Mouse (Mus musculus) G1E (cell line): ENCODE results near the gene Gm45808. TPM values are rescaled to one million over a fixed set of nuclear protein-coding genes. Genes with fewer than 3 reads are reported as not detected.
"Not testable (repeated sequence)": the region's sequence is repeated elsewhere in the genome, so short reads cannot be mapped to it uniquely, and the experiment has no call there.

Source experiments
- ATAC-seq: 2 replicates; pipeline ENCODE4 v1.8.0; 2016; ENCODE audit warnings: mild to moderate bottlenecking; ENCODE audit not compliant: insufficient number of reproducible peaks, poor library complexity, low FRiP score, severe bottlenecking; ENCODE audit errors: extremely low read depth
- DNase-seq: peaks from one replicate; pipeline ENCODE4 v3.0.0; 2012; ENCODE audit warnings: low spot score
- H3K27me3 ChIP-seq: 2 replicates; pipeline ENCODE4 v1.6.1; 2012; ENCODE audit warnings: mild to moderate bottlenecking, low read length, inconsistent platforms; ENCODE audit not compliant: insufficient read depth
- H3K36me3 ChIP-seq: replicated peaks from 2 replicates; pipeline ENCODE3; 2012; ENCODE audit warnings: mild to moderate bottlenecking, inconsistent platforms
- H3K4me1 ChIP-seq: 2 replicates; pipeline ENCODE4 v1.6.1; 2012; ENCODE audit warnings: low read depth, low read length, inconsistent platforms, mixed read lengths; ENCODE audit not compliant: insufficient read depth
- H3K4me3 ChIP-seq: 2 replicates; pipeline ENCODE4 v1.5.1; 2012; ENCODE audit warnings: low read depth, mild to moderate bottlenecking, inconsistent platforms, low read length, moderate library complexity, mixed read lengths
- H3K9me3 ChIP-seq: replicated peaks from 2 replicates; pipeline ENCODE4 v1.6.1; 2012; ENCODE audit warnings: inconsistent platforms
- CTCF ChIP-seq: IDR thresholded peaks from 2 replicates; pipeline ENCODE4 v1.5.1; 2012; ENCODE audit warnings: low read depth, low read length, inconsistent platforms, mixed read lengths
- GATA1 ChIP-seq: IDR thresholded peaks from 2 replicates; pipeline ENCODE4 v1.6.1; 2012; ENCODE audit warnings: borderline replicate concordance, low read length, inconsistent platforms, mixed read lengths
- GATA2 ChIP-seq: IDR thresholded peaks from 2 replicates; pipeline ENCODE4 v1.6.1; 2012; ENCODE audit warnings: low read depth, low read length, inconsistent platforms, borderline replicate concordance
- POLR2AphosphoS5 ChIP-seq: IDR thresholded peaks from 2 replicates; pipeline ENCODE4 v1.6.1; 2012; ENCODE audit warnings: low read depth, low read length, inconsistent platforms; ENCODE audit not compliant: insufficient replicate concordance
- TAL1 ChIP-seq: conservative IDR thresholded peaks from 2 replicates; pipeline ENCODE4 v1.6.1; 2012; ENCODE audit warnings: low read depth, low read length, inconsistent platforms, mixed read lengths
- polyA plus RNA-seq: library from polyadenylated mRNA; stranded (reverse); fragments of >175 nt; gene quantifications from 2 replicates; pipeline ENCODE4 v1.2.3, GENCODE M21; 2012
- total RNA-seq, 2 experiments: library from RNA; stranded (forward) in 1 of 2; stranded (reverse) in 1 of 2; fragments of 200-1000 nt in 1 of 2; fragments of >200 nt in 1 of 2; fragmentation: Nextera tagmentation in 1 of 2; gene quantifications; 2 replicates each; pipeline ENCODE4 v1.2.3; 2014 to 2017

Gm45808 gene
- total and polyA plus RNA-seq, 3 experiments: not detected

- Histone ChIP-seq H3K4me1 (peaks cover 57% of the 10 kb centered on the region), H3K9me3 (no peaks in the 10 kb centered on the region), H3K27me3 (peaks cover 2% of the 10 kb centered on the region; the same call in 1 of the 2 replicates), H3K4me3 (peak overlapping the region; percentile 94), H3K36me3 (peaks cover 56% of the 10 kb centered on the region)
- no peak for TF ChIP-seq POLR2AphosphoS5
- no peak for TF ChIP-seq GATA2
- no peak for TF ChIP-seq CTCF
- TF ChIP-seq GATA1: no peak
- TF ChIP-seq TAL1: no peak
- DNase-seq: no peak
- no peak for ATAC-seq
Observed at GRCm38 (mm10) chr7:45465112-45465511, 21.5 kb downstream of the Gm45808 start.

- peaks cover 60% of the 10 kb centered on the region for H3K4me1 ChIP-seq
- ATAC-seq: no peak
Observed at GRCm38 (mm10) chr7:45463987-45464778, 22.4 kb downstream of the Gm45808 start.

GRCm38 (mm10) chr7:45462868-45463267 is 23.7 kb downstream of the Gm45808 start:
- DNase-seq, H3K27me3 ChIP-seq, H3K4me3 ChIP-seq, H3K9me3 ChIP-seq, ATAC-seq: not testable (repeated sequence)
- peaks cover 71% of the 10 kb centered on the region for H3K36me3 ChIP-seq
- peaks cover 61% of the 10 kb centered on the region for H3K4me1 ChIP-seq

More at GRCm38 (mm10) chr7:45463987-45464778, 22.4 kb downstream of the Gm45808 start:
- Histone ChIP-seq H3K27me3 (peaks cover 2% of the 10 kb centered on the region; the same call in 1 of the 2 replicates), H3K9me3 (no peaks in the 10 kb centered on the region), H3K4me3 (peak overlapping the region; percentile 94), H3K36me3 (peaks cover 59% of the 10 kb centered on the region)
- DNase-seq: no peak
- TF ChIP-seq POLR2AphosphoS5: no peak
- no peak for TF ChIP-seq CTCF
- TF ChIP-seq GATA2: no peak
- TF ChIP-seq GATA1: no peak
- TF ChIP-seq TAL1: no peak

- Histone ChIP-seq H3K27me3 (no peaks in the 10 kb centered on the region), H3K4me1 (peaks cover 66% of the 10 kb centered on the region), H3K4me3 (no peak overlapping the region), H3K36me3 (peaks cover 76% of the 10 kb centered on the region), H3K9me3 (no peaks in the 10 kb centered on the region)
- no peak for TF ChIP-seq GATA1
- no peak for ATAC-seq
- no peak for DNase-seq
Observed at GRCm38 (mm10) chr7:45462325-45462724, 24.3 kb downstream of the Gm45808 start.

GRCm38 (mm10) chr7:45461781-45462180 is 24.8 kb downstream of the Gm45808 start:
- H3K4me3 ChIP-seq: peak overlapping the region; percentile 61; the same call in 1 of the 2 replicates
- no peak for ATAC-seq
- no peaks in the 10 kb centered on the region for H3K9me3 ChIP-seq
- no peak for DNase-seq
- no peaks in the 10 kb centered on the region for H3K27me3 ChIP-seq
- H3K36me3 ChIP-seq: peaks cover 82% of the 10 kb centered on the region
- TF ChIP-seq GATA2: no peak
- TF ChIP-seq TAL1: no peak
- no peak for TF ChIP-seq GATA1
- TF ChIP-seq POLR2AphosphoS5: no peak
- no peak for TF ChIP-seq CTCF
- H3K4me1 ChIP-seq: peaks cover 66% of the 10 kb centered on the region

- Histone ChIP-seq H3K27me3 (no peaks in the 10 kb centered on the region), H3K36me3 (peaks cover 86% of the 10 kb centered on the region), H3K4me1 (peaks cover 71% of the 10 kb centered on the region), H3K4me3 (peak overlapping the region; percentile 87; the same call in 1 of the 2 replicates), H3K9me3 (no peaks in the 10 kb centered on the region)
- ATAC-seq: no peak
- DNase-seq: peak; percentile 44
- TF ChIP-seq GATA1: no peak
- TF ChIP-seq CTCF: no peak
- no peak for TF ChIP-seq GATA2
- TF ChIP-seq TAL1: no peak
- no peak for TF ChIP-seq POLR2AphosphoS5
Observed at GRCm38 (mm10) chr7:45461326-45461725, 25.3 kb downstream of the Gm45808 start.
